In the genomic region with DNA sequence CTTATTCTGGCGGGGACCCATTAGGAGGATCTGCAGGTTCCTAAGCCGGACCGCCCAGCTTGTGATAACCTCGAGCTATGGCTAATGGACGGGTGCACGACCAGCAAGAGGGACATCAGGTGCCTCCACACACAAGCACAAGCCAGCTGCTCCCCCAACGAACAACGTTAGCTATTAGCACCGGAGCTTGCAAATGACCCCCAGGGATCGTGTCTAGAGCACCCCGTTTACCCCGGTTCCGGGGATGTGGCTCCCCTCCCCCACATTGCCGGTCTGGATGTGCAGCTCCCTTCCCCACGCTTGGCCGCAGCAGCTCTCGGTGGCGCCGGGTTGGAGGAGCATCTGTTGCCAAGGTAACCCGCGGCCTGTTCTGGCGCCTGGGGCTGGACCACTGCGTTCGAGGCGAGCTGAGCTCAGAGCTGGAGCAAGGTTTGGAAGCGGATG, we compare ENCODE assay signal across 8 mouse cellular contexts. TPM values are rescaled to one million over a fixed set of nuclear protein-coding genes. Genes with fewer than 3 reads are reported as not detected.
DNase-seq lines count a peak whose midpoint lies in the region; ATAC-seq and TF ChIP-seq lines count a peak whose summit lies in the region.

No protein-coding gene starts in this region.

- WGBS in forebrain, embryonic 16.5 days: 2% methylated on average over 26 of the region's 26 CpGs
- 4% methylated on average over 26 of the region's 26 CpGs for WGBS in limb, embryonic 12.5 days
- 3% methylated on average over 26 of the region's 26 CpGs for WGBS in kidney, embryonic 16.5 days

- no peak for TF ChIP-seq POLR2A in testis, adult 2 months (IDR thresholded peaks at IDR 0.05; ENCODE audit: control insufficient read depth, low read depth, low read length)

- no peaks in the 10 kb centered on the region for H3K36me3 ChIP-seq in forebrain, embryonic 16.5 days (ENCODE audit: control insufficient read depth, insufficient read depth)
- no peaks in the 10 kb centered on the region for H3K36me3 ChIP-seq in limb, embryonic 12.5 days
- H3K36me3 ChIP-seq in testis, adult 2 months (ENCODE audit: control insufficient read depth, insufficient read depth, low read length): no peaks in the 10 kb centered on the region
- no peaks in the 10 kb centered on the region for H3K36me3 ChIP-seq in kidney, embryonic 16.5 days (ENCODE audit: insufficient read depth, low read length)

- H3K4me1 ChIP-seq in forebrain, embryonic 16.5 days (replicated peaks; ENCODE audit: control insufficient read depth, insufficient read depth, low read length): peaks cover 17% of the 10 kb centered on the region
- peaks cover 18% of the 10 kb centered on the region for H3K4me1 ChIP-seq in limb, embryonic 12.5 days (replicated peaks)
- peaks cover 19% of the 10 kb centered on the region for H3K4me1 ChIP-seq in testis, adult 2 months (ENCODE audit: control insufficient read depth, insufficient read depth, low read length)
- H3K4me1 ChIP-seq in kidney, embryonic 16.5 days (ENCODE audit: insufficient read depth, low read length): peaks cover 8% of the 10 kb centered on the region; the same call in 1 of the 2 replicates

- ATAC-seq in forebrain, embryonic 16.5 days: peak; percentile 51
- ATAC-seq in limb, embryonic 12.5 days (ENCODE audit: insufficient number of reproducible peaks, insufficient read depth, low FRiP score, low TSS enrichment, low read depth): no peak; the same call in 1 of the 2 replicates
- no peak for ATAC-seq in kidney, embryonic 16.5 days (ENCODE audit: low FRiP score, low TSS enrichment)

- TF ChIP-seq CTCF in testis, adult 2 months (IDR thresholded peaks at IDR 0.05; ENCODE audit: control insufficient read depth, insufficient read depth, insufficient replicate concordance, low read depth, low read length): 0 out of 2 replicates have a peak, but pooled peaks have one; percentile 1

- H3K4me3 ChIP-seq in forebrain, embryonic 16.5 days (replicated peaks; ENCODE audit: low read length): peak overlapping the region; percentile 30
- H3K4me3 ChIP-seq in limb, embryonic 12.5 days (replicated peaks): peak overlapping the region; percentile 18; the same call in 1 of the 2 replicates
- peak overlapping the region; percentile 56 for H3K4me3 ChIP-seq in testis, adult 2 months (ENCODE audit: control insufficient read depth, low read depth, low read length)
- H3K4me3 ChIP-seq in kidney, embryonic 16.5 days (ENCODE audit: low read length): no peak overlapping the region

- H3K27me3 ChIP-seq in forebrain, embryonic 16.5 days (replicated peaks; ENCODE audit: control insufficient read depth, insufficient read depth, low read length): 0 out of 2 replicates have a peak, but pooled peaks cover 2% of the 10 kb centered on the region
- H3K27me3 ChIP-seq in limb, embryonic 12.5 days: peaks cover 27% of the 10 kb centered on the region
- no peaks in the 10 kb centered on the region for H3K27me3 ChIP-seq in testis, adult 2 months (ENCODE audit: control insufficient read depth, insufficient read depth, low read length)
- H3K27me3 ChIP-seq in kidney, embryonic 16.5 days (ENCODE audit: insufficient read depth, low read length): peaks cover 26% of the 10 kb centered on the region

- no peak overlapping the region for H3K27ac ChIP-seq in forebrain, embryonic 16.5 days (ENCODE audit: low read length)
- no peak overlapping the region for H3K27ac ChIP-seq in limb, embryonic 12.5 days
- no peak overlapping the region for H3K27ac ChIP-seq in testis, adult 2 months (ENCODE audit: control insufficient read depth, insufficient read depth, low read depth, low read length)
- H3K27ac ChIP-seq in kidney, embryonic 16.5 days (ENCODE audit: low read length): no peak overlapping the region

- peaks cover 3% of the 10 kb centered on the region; the same call in 1 of the 2 replicates for H3K9me3 ChIP-seq in forebrain, embryonic 16.5 days (ENCODE audit: control insufficient read depth, low read length)
- peaks cover 4% of the 10 kb centered on the region; the same call in 1 of the 2 replicates for H3K9me3 ChIP-seq in limb, embryonic 12.5 days
- peaks cover 3% of the 10 kb centered on the region; the same call in 1 of the 2 replicates for H3K9me3 ChIP-seq in kidney, embryonic 16.5 days (ENCODE audit: low read length)

- H3K4me2 ChIP-seq in forebrain, embryonic 16.5 days (ENCODE audit: low read length): peak overlapping the region; percentile 57
- peak overlapping the region; percentile 59 for H3K4me2 ChIP-seq in limb, embryonic 12.5 days
- no peak overlapping the region for H3K4me2 ChIP-seq in kidney, embryonic 16.5 days (replicated peaks; ENCODE audit: low read depth, low read length)

- peak overlapping the region; percentile 31 for H3K9ac ChIP-seq in forebrain, embryonic 16.5 days (replicated peaks; ENCODE audit: low read depth, low read length)
- 0 out of 2 replicates have a peak overlapping the region, but pooled peaks have one; percentile 8 for H3K9ac ChIP-seq in limb, embryonic 12.5 days (replicated peaks)
- no peak overlapping the region for H3K9ac ChIP-seq in kidney, embryonic 16.5 days (replicated peaks; ENCODE audit: low read length)

- peak; percentile 33 for DNase-seq in kidney, postnatal 10 days
- DNase-seq in kidney, adult 11 months: no peak
- DNase-seq in cerebellum, adult 18-20 months: peak; percentile 56 to 62
- no peak for DNase-seq in T-cell, adult 2 months (ENCODE audit: low spot score)

RNA-seq across cellular contexts. Expression of gene Enpp7, which starts 11.4 kb away (rescaled TPM):
- not detected in 2 replicates for polyA plus RNA-seq in forebrain, embryonic 16.5 days (2015; fragmentation: Nextera tagmentation; extraction: Ambion mirVana)
- polyA plus RNA-seq in limb, embryonic 12.5 days (2016; fragmentation: Nextera tagmentation; extraction: Ambion mirVana): not detected in 2 replicates
- 0.08 TPM in 1 of 2 replicates, not detected in the other for polyA plus RNA-seq in testis, adult 2 months (2012; rRNA removed)
- polyA plus RNA-seq in kidney, embryonic 16.5 days (2015; fragmentation: Nextera tagmentation; extraction: Ambion mirVana): not detected in 2 replicates

RNA-seq across cellular contexts. Expression of gene Cbx2, which starts 23.4 kb away (rescaled TPM):
- polyA plus RNA-seq in forebrain, embryonic 16.5 days (2015; fragmentation: Nextera tagmentation; extraction: Ambion mirVana): 24.9 and 26.7 TPM in 2 replicates
- 121 and 122 TPM in 2 replicates for polyA plus RNA-seq in limb, embryonic 12.5 days (2016; fragmentation: Nextera tagmentation; extraction: Ambion mirVana)
- 2.3 and 2.4 TPM in 2 replicates for polyA plus RNA-seq in testis, adult 2 months (2012; rRNA removed)
- 35.5 and 37.3 TPM in 2 replicates for polyA plus RNA-seq in kidney, embryonic 16.5 days (2015; fragmentation: Nextera tagmentation; extraction: Ambion mirVana)

RNA-seq across cellular contexts. Expression of gene Cbx8, which starts 41.4 kb away (rescaled TPM):
- 12.3 and 13.4 TPM in 2 replicates for polyA plus RNA-seq in forebrain, embryonic 16.5 days (2015; fragmentation: Nextera tagmentation; extraction: Ambion mirVana)
- polyA plus RNA-seq in limb, embryonic 12.5 days (2016; fragmentation: Nextera tagmentation; extraction: Ambion mirVana): 11.8 and 13.0 TPM in 2 replicates
- 0.53 and 0.79 TPM in 2 replicates for polyA plus RNA-seq in testis, adult 2 months (2012; rRNA removed)
- polyA plus RNA-seq in kidney, embryonic 16.5 days (2015; fragmentation: Nextera tagmentation; extraction: Ambion mirVana): 8.2 and 8.5 TPM in 2 replicates

Comparison
In these comparisons a context has a peak if more than half of its experiments do, and no peak if none do; other contexts are left out.
1. DNase-seq: peak in kidney, postnatal 10 days (single experiment) and cerebellum, adult 18-20 months (2 of 2); none in kidney, adult 11 months (single experiment) and T-cell, adult 2 months (single experiment).